Mouse (Mus musculus) forebrain, embryonic 15.5 days (tissue): ENCODE measurements around the gene Gdf15. TPM values are rescaled to one million over a fixed set of nuclear protein-coding genes. Genes with fewer than 3 reads are reported as not detected.

Source experiments
- ATAC-seq: fragments of 200-750 bp; cut with Nextera tagmentation; replicated peaks from 2 replicates; pipeline ENCODE4 v1.8.0; 2017; ENCODE audit warnings: mild to moderate bottlenecking, moderate TSS enrichment, moderate library complexity
- H3K27ac ChIP-seq: fragments of 300-500 bp; sonication (generic); replicated peaks from 2 replicates; pipeline ENCODE4 v1.5.1; 2015; ENCODE audit warnings: mild to moderate bottlenecking, inconsistent platforms
- H3K27me3 ChIP-seq: fragments of 300-500 bp; sonication (generic); 2 replicates; pipeline ENCODE4 v1.6.1; 2015; ENCODE audit warnings: inconsistent platforms
- H3K36me3 ChIP-seq: fragments of 300-500 bp; sonication (generic); 2 replicates; pipeline ENCODE4 v1.6.1; 2015; ENCODE audit warnings: mild to moderate bottlenecking, inconsistent platforms
- H3K4me1 ChIP-seq: fragments of 300-500 bp; sonication (generic); 2 replicates; pipeline ENCODE4 v1.6.1; 2015; ENCODE audit warnings: inconsistent platforms
- H3K4me2 ChIP-seq: fragments of 300-500 bp; sonication (generic); replicated peaks from 2 replicates; pipeline ENCODE4 v1.6.1; 2015; ENCODE audit warnings: mild to moderate bottlenecking, inconsistent platforms
- H3K4me3 ChIP-seq: fragments of 300-500 bp; sonication (generic); 2 replicates; pipeline ENCODE4 v1.5.1; 2015; ENCODE audit warnings: mild to moderate bottlenecking, inconsistent platforms
- H3K9ac ChIP-seq: fragments of 300-500 bp; sonication (generic); replicated peaks from 2 replicates; pipeline ENCODE4 v1.6.1; 2015; ENCODE audit warnings: mild to moderate bottlenecking, inconsistent platforms
- H3K9me3 ChIP-seq: fragments of 300-500 bp; sonication (generic); 2 replicates; pipeline ENCODE4 v1.6.1; 2016; ENCODE audit warnings: inconsistent platforms
- WGBS: fragments of 180-500 bp; shearing (Covaris S2); methylation state at CpG from one replicate; pipeline ENCODE4 v1.1.7; 2015; ENCODE audit warnings: mixed read lengths; 5-methylcytosine and 5-hydroxymethylcytosine counted together
- polyA plus RNA-seq: library from polyadenylated mRNA; unstranded; fragments of >200 nt; fragmentation: Nextera tagmentation; extraction: Ambion mirVana; gene quantifications from 2 replicates; pipeline ENCODE4 v1.2.1, GENCODE M21; 2015

Gene Gdf15
- polyA plus RNA-seq, 1 experiment from 2014 or later = not detected

GRCm38 (mm10) chr8:70671615-70672324, 39.5 kb upstream of the Gdf15 start:
- Histone ChIP-seq H3K27ac (no peak overlapping the region; the same call in 1 of the 2 replicates), H3K4me1 (peaks cover 25% of the 10 kb centered on the region), H3K9me3 (no peaks in the 10 kb centered on the region), H3K9ac (no peak overlapping the region), H3K4me2 (no peak overlapping the region), H3K4me3 (no peak overlapping the region), H3K36me3 (no peaks in the 10 kb centered on the region), H3K27me3 (no peaks in the 10 kb centered on the region)
- ATAC-seq = no peak
- 59% methylated on average over 10 of the region's 10 CpGs for WGBS

GRCm38 (mm10) chr8:70667071-70667470, 34.8 kb upstream of the Gdf15 start:
- Histone ChIP-seq H3K4me2 (no peak overlapping the region), H3K36me3 (no peaks in the 10 kb centered on the region), H3K9ac (no peak overlapping the region), H3K4me1 (peaks cover 4% of the 10 kb centered on the region; the same call in 1 of the 2 replicates), H3K27me3 (no peaks in the 10 kb centered on the region), H3K27ac (no peak overlapping the region), H3K9me3 (no peaks in the 10 kb centered on the region), H3K4me3 (no peak overlapping the region)
- 65% methylated on average over 5 of the region's 5 CpGs for WGBS
- peak; percentile 68; the same call in 1 of the 2 replicates for ATAC-seq

- WGBS = 75% methylated on average over 2 of the region's 2 CpGs
- Histone ChIP-seq H3K4me1 (peaks cover 4% of the 10 kb centered on the region), H3K4me2 (no peak overlapping the region), H3K4me3 (no peak overlapping the region), H3K27me3 (no peaks in the 10 kb centered on the region), H3K9me3 (no peaks in the 10 kb centered on the region), H3K36me3 (no peaks in the 10 kb centered on the region), H3K27ac (no peak overlapping the region), H3K9ac (no peak overlapping the region)
- ATAC-seq = no peak
These were observed 33.3 kb upstream of the Gdf15 start for GRCm38 (mm10) chr8:70665599-70665998.

- no peaks in the 10 kb centered on the region for H3K9me3 ChIP-seq
- no peak overlapping the region for H3K4me2 ChIP-seq
- 77% methylated on average over 3 of the region's 3 CpGs for WGBS
- H3K27ac ChIP-seq = no peak overlapping the region
- no peaks in the 10 kb centered on the region for H3K27me3 ChIP-seq
- ATAC-seq = no peak
- H3K36me3 ChIP-seq = no peaks in the 10 kb centered on the region
- H3K4me3 ChIP-seq = no peak overlapping the region
- no peak overlapping the region for H3K9ac ChIP-seq
- peaks cover 13% of the 10 kb centered on the region for H3K4me1 ChIP-seq
These were observed 32.4 kb upstream of the Gdf15 start for GRCm38 (mm10) chr8:70664631-70665030.

DNA sequence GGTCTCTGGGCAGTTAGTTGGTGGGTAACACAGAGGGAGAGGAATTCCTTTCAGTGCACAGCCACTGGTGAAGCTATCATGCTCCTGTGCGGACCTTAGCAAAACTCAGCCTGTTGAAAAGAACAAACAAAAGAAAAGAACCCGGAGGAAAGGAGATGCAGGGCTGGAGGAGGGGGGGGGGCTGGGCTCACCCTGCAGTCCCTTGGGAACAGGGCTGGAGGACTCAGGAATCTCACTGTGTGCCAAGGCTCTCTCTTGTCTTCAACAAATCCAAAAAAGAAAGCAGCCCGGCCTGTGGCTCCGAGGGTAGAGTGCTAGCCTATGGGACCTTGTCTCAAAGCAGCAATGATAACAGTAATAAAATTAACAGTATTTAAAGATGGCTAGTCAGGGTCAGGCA, 31.4 kb upstream of the Gdf15 start:
- Histone ChIP-seq H3K4me2 (no peak overlapping the region), H3K27me3 (no peaks in the 10 kb centered on the region), H3K9ac (no peak overlapping the region), H3K27ac (no peak overlapping the region), H3K9me3 (no peaks in the 10 kb centered on the region), H3K4me3 (no peak overlapping the region), H3K4me1 (peaks cover 19% of the 10 kb centered on the region), H3K36me3 (no peaks in the 10 kb centered on the region)
- no peak for ATAC-seq
- WGBS = 28% methylated on average over 4 of the region's 4 CpGs

GRCm38 (mm10) chr8:70660273-70660725, 28.0 kb upstream of the Gdf15 start, which contains the start of gene Pgpep1:
Gene Pgpep1, minus strand, starts transcription at chr8:70660388.
- H3K36me3 ChIP-seq = peaks cover 2% of the 10 kb centered on the region; the same call in 1 of the 2 replicates
- peak within 1 kb of the TSS; percentile 91 for H3K4me2 ChIP-seq
- H3K27ac ChIP-seq = peak within 1 kb of the TSS; percentile 53
- no peaks in the 10 kb centered on the region for H3K9me3 ChIP-seq
- ATAC-seq = peak; percentile 53
- no peaks in the 10 kb centered on the region for H3K27me3 ChIP-seq
- H3K4me1 ChIP-seq = peaks cover 48% of the 10 kb centered on the region
- peak within 1 kb of the TSS; percentile 77 for H3K9ac ChIP-seq
- 4% methylated on average over 14 of the region's 14 CpGs for WGBS
- peak within 1 kb of the TSS; percentile 91 for H3K4me3 ChIP-seq

DNA sequence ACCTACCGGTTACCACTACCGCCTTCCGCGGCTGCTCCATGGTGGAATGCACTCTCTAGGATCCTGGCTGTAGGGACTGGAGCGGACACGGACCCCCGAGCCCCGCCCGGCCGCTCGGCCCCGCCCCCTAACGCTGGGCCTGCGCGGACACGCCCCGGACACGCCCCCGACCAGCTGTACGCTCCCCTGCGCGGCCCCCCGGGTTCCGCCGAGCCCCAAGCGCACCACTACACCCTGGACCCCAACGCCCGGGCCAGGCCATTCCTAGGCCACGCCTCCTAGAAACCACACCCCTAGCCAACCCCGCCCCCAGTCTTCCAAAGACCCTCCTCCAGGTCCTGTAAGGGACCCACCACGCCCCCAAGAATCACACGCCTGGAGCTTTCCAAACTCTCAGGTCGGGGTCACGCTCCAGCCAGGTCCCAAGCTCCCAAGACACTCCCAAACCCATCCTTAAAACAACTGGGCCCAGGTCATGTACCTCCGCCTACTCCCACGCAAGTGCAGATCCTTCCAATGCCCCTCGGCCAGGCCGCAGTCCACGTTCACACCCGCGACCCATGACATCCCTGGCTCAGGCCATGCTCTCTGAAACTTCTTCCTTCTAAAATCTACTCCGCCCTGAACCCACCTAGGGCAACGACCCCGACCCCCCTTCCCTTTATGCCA, 27.5 kb upstream of the Gdf15 start:
- Histone ChIP-seq H3K4me2 (peak overlapping the region; percentile 91), H3K4me1 (peaks cover 48% of the 10 kb centered on the region), H3K9ac (peak overlapping the region; percentile 77)

GRCm38 (mm10) chr8:70658897-70659603, 26.8 kb upstream of the Gdf15 start:
- Histone ChIP-seq H3K4me2 (peak overlapping the region; percentile 91), H3K27me3 (no peaks in the 10 kb centered on the region), H3K9ac (peak overlapping the region; percentile 77), H3K4me1 (peaks cover 48% of the 10 kb centered on the region), H3K36me3 (peaks cover 5% of the 10 kb centered on the region; the same call in 1 of the 2 replicates), H3K9me3 (no peaks in the 10 kb centered on the region), H3K27ac (peak overlapping the region; percentile 53), H3K4me3 (peak overlapping the region; percentile 91)
- ATAC-seq = no peak; the same call in 1 of the 2 replicates
- WGBS = under 1% methylated on average over 31 of the region's 31 CpGs

More for the DNA sequence above, 27.5 kb upstream of the Gdf15 start:
- Histone ChIP-seq H3K36me3 (peaks cover 5% of the 10 kb centered on the region; the same call in 1 of the 2 replicates), H3K9me3 (no peaks in the 10 kb centered on the region), H3K27ac (peak overlapping the region; percentile 53), H3K4me3 (peak overlapping the region; percentile 91), H3K27me3 (no peaks in the 10 kb centered on the region)
- WGBS = 2% methylated on average over 44 of the region's 44 CpGs
- ATAC-seq = peak; percentile 93

GRCm38 (mm10) chr8:70657739-70658138, 25.5 kb upstream of the Gdf15 start:
- WGBS = 87% methylated on average over 2 of the region's 2 CpGs
- peaks cover 5% of the 10 kb centered on the region; the same call in 1 of the 2 replicates for H3K36me3 ChIP-seq
- H3K4me3 ChIP-seq = no peak overlapping the region
- H3K9me3 ChIP-seq = no peaks in the 10 kb centered on the region
- no peaks in the 10 kb centered on the region for H3K27me3 ChIP-seq
- H3K4me1 ChIP-seq = peaks cover 56% of the 10 kb centered on the region
- H3K27ac ChIP-seq = peak overlapping the region; percentile 89
- ATAC-seq = no peak
- peak overlapping the region; percentile 91 for H3K4me2 ChIP-seq
- no peak overlapping the region for H3K9ac ChIP-seq

DNA sequence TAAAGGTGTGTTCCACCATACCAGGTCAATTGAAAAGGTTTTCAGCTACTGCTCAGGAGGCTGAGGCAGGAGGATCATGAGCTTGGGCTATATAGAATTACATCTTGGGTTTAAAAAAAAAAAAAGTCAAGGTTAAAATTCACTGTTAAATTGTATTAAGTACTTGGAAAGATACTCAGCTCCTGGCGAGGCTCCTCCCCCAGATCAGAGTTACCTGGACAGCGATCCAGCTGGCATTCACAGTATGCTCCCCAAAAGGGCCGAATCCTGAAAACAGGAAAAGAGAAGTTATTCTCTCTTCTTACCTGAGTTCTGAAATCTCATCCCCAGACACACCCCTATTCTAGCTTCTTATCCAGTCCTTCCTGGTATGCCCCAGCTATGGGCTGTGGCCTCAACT, 25.0 kb upstream of the Gdf15 start:
- Histone ChIP-seq H3K27ac (peak overlapping the region; percentile 89), H3K4me2 (no peak overlapping the region), H3K4me3 (no peak overlapping the region), H3K36me3 (peaks cover 5% of the 10 kb centered on the region; the same call in 1 of the 2 replicates), H3K9ac (no peak overlapping the region), H3K27me3 (no peaks in the 10 kb centered on the region), H3K4me1 (peaks cover 58% of the 10 kb centered on the region), H3K9me3 (no peaks in the 10 kb centered on the region)
- 95% methylated on average over 3 of the region's 3 CpGs for WGBS
- ATAC-seq = no peak

- Histone ChIP-seq H3K9me3 (no peaks in the 10 kb centered on the region), H3K4me1 (peaks cover 58% of the 10 kb centered on the region), H3K4me3 (no peak overlapping the region)
These were observed 24.0 kb upstream of the Gdf15 start for GRCm38 (mm10) chr8:70656193-70656790.

More at GRCm38 (mm10) chr8:70656193-70656790, 24.0 kb upstream of the Gdf15 start:
- 10% methylated on average over 13 of the region's 13 CpGs for WGBS
- Histone ChIP-seq H3K36me3 (peaks cover 5% of the 10 kb centered on the region; the same call in 1 of the 2 replicates), H3K9ac (peak overlapping the region; percentile 29; the same call in 1 of the 2 replicates), H3K27ac (peak overlapping the region; percentile 89), H3K27me3 (no peaks in the 10 kb centered on the region), H3K4me2 (peak overlapping the region; percentile 16; the same call in 1 of the 2 replicates)
- ATAC-seq = 0 out of 2 replicates have a peak, but pooled peaks have one; percentile 6
